Mouse (Mus musculus) heart, adult 2 months (tissue): ENCODE data around the gene Cops7a. TPM values are rescaled to one million over a fixed set of nuclear protein-coding genes. Genes with fewer than 3 reads are reported as not detected.

Experiments
- DNase-seq, 2 experiments: peaks; one replicate each; pipeline ENCODE4 v3.0.0; 2021
- H3K27ac ChIP-seq: fragments of 200-600 bp; 2 replicates; pipeline ENCODE4 v1.8.1; 2022
- H3K27me3 ChIP-seq: fragments of 200-500 bp; 2 replicates; pipeline ENCODE4 v1.6.1; 2012; ENCODE audit warnings: mild to moderate bottlenecking, low read length, inconsistent platforms, mixed read lengths; ENCODE audit not compliant: control insufficient read depth, insufficient read depth
- H3K36me3 ChIP-seq: fragments of 200-500 bp; 2 replicates; pipeline ENCODE4 v1.6.1; 2012; ENCODE audit warnings: low read length, inconsistent platforms; ENCODE audit not compliant: control insufficient read depth, insufficient read depth
- H3K4me1 ChIP-seq: fragments of 200-500 bp; 2 replicates; pipeline ENCODE4 v1.6.1; 2011; ENCODE audit warnings: low read length; ENCODE audit not compliant: control insufficient read depth, insufficient read depth
- H3K4me3 ChIP-seq: fragments of 200-600 bp; 2 replicates; pipeline ENCODE4 v1.8.1; 2022
- H3K79me2 ChIP-seq: fragments of 200-500 bp; replicated peaks from 2 replicates; pipeline ENCODE4 v1.6.1; 2012; ENCODE audit warnings: mild to moderate bottlenecking, inconsistent platforms, low read length, moderate library complexity, mixed read lengths; ENCODE audit not compliant: control insufficient read depth, insufficient read depth
- H3K9ac ChIP-seq: fragments of 200-500 bp; 2 replicates; pipeline ENCODE4 v1.6.1; 2012; ENCODE audit warnings: low read depth, mild to moderate bottlenecking, control low read depth, inconsistent platforms, low read length, mixed read lengths
- CTCF ChIP-seq: fragments of 200-600 bp; IDR thresholded peaks from 2 replicates; pipeline ENCODE4 v1.8.1; 2022; ENCODE audit warnings: antibody characterized with exemption, mild to moderate bottlenecking, moderate library complexity
- EP300 ChIP-seq: fragments of 200-500 bp; IDR thresholded peaks from 2 replicates; pipeline ENCODE4 v1.6.1; 2011; ENCODE audit warnings: low read depth, low read length, control low read depth; ENCODE audit not compliant: insufficient read depth
- POLR2A ChIP-seq: fragments of 200-500 bp; IDR thresholded peaks from 2 replicates; pipeline ENCODE4 v1.6.1; 2011; ENCODE audit warnings: mild to moderate bottlenecking, low read depth, low read length, control low read depth; ENCODE audit not compliant: insufficient read depth
- WGBS: fragments of 180-500 bp; shearing (Covaris S2); methylation state at CpG from one replicate; pipeline ENCODE4 v1.1.7; 2018; 5-methylcytosine and 5-hydroxymethylcytosine counted together
- intact Hi-C: fragments of 180-260 bp; cut with DNase I; formaldehyde crosslinking; loops from one replicate; pipeline ENCODE4 v1.15.1; 2025
- polyA plus RNA-seq: library from polyadenylated mRNA; depleted of rRNA; stranded (reverse); fragments of >200 nt; gene quantifications from 2 replicates; pipeline ENCODE4 v1.2.3, GENCODE M21; 2012
- total RNA-seq, 2 experiments: library from RNA; stranded (reverse); gene quantifications; 2 replicates each; pipeline ENCODE4 v1.2.3; 2021

Gene Cops7a
- total and polyA plus RNA-seq, 3 experiments, result 83.2 to 208 (median 99.8) TPM

- 85% methylated on average over 1 of the region's 1 CpGs for WGBS
- intact Hi-C loops, result no loop called here
- no peaks in the 10 kb centered on the region; the same call in 1 of the 2 replicates for H3K36me3 ChIP-seq
- no peaks in the 10 kb centered on the region for H3K27me3 ChIP-seq
- no peak overlapping the region for H3K9ac ChIP-seq
- DNase-seq, result no peak
- no peaks in the 10 kb centered on the region for H3K79me2 ChIP-seq
- H3K27ac ChIP-seq, result no peak overlapping the region
- H3K4me1 ChIP-seq, result peaks cover 6% of the 10 kb centered on the region
- no peak overlapping the region for H3K4me3 ChIP-seq
- TF ChIP-seq CTCF (no peak), EP300 (no peak), POLR2A (no peak)
These were observed 28.7 kb downstream of the Cops7a start for GRCm38 (mm10) chr6:124936681-124937080.

- Histone ChIP-seq H3K79me2 (no peaks in the 10 kb centered on the region), H3K4me3 (no peak overlapping the region), H3K36me3 (peaks cover 4% of the 10 kb centered on the region), H3K27me3 (no peaks in the 10 kb centered on the region), H3K9ac (no peak overlapping the region), H3K4me1 (peaks cover 8% of the 10 kb centered on the region), H3K27ac (no peak overlapping the region)
- intact Hi-C loops, result no loop called here
- no peak for DNase-seq
- TF ChIP-seq EP300, result no peak
- TF ChIP-seq POLR2A, result no peak
- no peak for TF ChIP-seq CTCF
- 88% methylated on average over 7 of the region's 7 CpGs for WGBS
These were observed 30.7 kb downstream of the Cops7a start for GRCm38 (mm10) chr6:124934670-124935069.

- Histone ChIP-seq H3K79me2 (no peaks in the 10 kb centered on the region), H3K27me3 (no peaks in the 10 kb centered on the region), H3K27ac (no peak overlapping the region), H3K4me3 (no peak overlapping the region), H3K4me1 (peaks cover 8% of the 10 kb centered on the region), H3K36me3 (peaks cover 4% of the 10 kb centered on the region), H3K9ac (no peak overlapping the region)
- intact Hi-C loops, result no loop called here
- TF ChIP-seq POLR2A, result no peak
- no peak for TF ChIP-seq CTCF
- no peak for TF ChIP-seq EP300
- 88% methylated on average over 3 of the region's 3 CpGs for WGBS
- no peak for DNase-seq
These were observed 32.2 kb downstream of the Cops7a start for GRCm38 (mm10) chr6:124933127-124933526.

GRCm38 (mm10) chr6:124932314-124932695 lies 33.0 kb downstream of the Cops7a start:
- H3K36me3 ChIP-seq, result peaks cover 4% of the 10 kb centered on the region
- intact Hi-C loops, result no loop called here
- DNase-seq, result no peak
- H3K79me2 ChIP-seq, result no peaks in the 10 kb centered on the region
- H3K4me1 ChIP-seq, result peaks cover 8% of the 10 kb centered on the region
- H3K27me3 ChIP-seq, result no peaks in the 10 kb centered on the region
- 38% methylated on average over 12 of the region's 12 CpGs for WGBS
- TF ChIP-seq POLR2A (no peak), EP300 (no peak), CTCF (no peak)
- H3K27ac ChIP-seq, result peak overlapping the region; percentile 96
- peak overlapping the region; percentile 98 for H3K9ac ChIP-seq
- peak overlapping the region; percentile 98 for H3K4me3 ChIP-seq

- DNase-seq, result no peak
- Histone ChIP-seq H3K27me3 (no peaks in the 10 kb centered on the region), H3K79me2 (no peaks in the 10 kb centered on the region), H3K4me3 (peak overlapping the region; percentile 98), H3K9ac (peak overlapping the region; percentile 98), H3K27ac (peak overlapping the region; percentile 96), H3K36me3 (peaks cover 4% of the 10 kb centered on the region), H3K4me1 (peaks cover 8% of the 10 kb centered on the region)
- 2% methylated on average over 48 of the region's 48 CpGs for WGBS
- intact Hi-C loops, result loop anchor here (2.0 kb wide), 2 partner anchors 33 to 77 kb away; partner anchors contain the start of genes Cops7a and Zfp384
- TF ChIP-seq CTCF (peak; percentile 27), POLR2A (no peak)
These were observed 33.6 kb downstream of the Cops7a start for GRCm38 (mm10) chr6:124931525-124932313.
